Mouse (Mus musculus) thymus, postnatal 25 days (tissue): Measurements from ENCODE around the gene Foxred2.
A peak's percentile ranks its signal among the peaks of the same experiment; 100 is the strongest.

Experiments
- DNase-seq: peaks from one replicate; pipeline ENCODE4 v3.0.0; 2022

Foxred2 gene

GRCm38 (mm10) chr15:77941563-77941962, 15.0 kb downstream of the Foxred2 start:
- no peak for DNase-seq

GRCm38 (mm10) chr15:77938516-77938915, 18.0 kb downstream of the Foxred2 start:
- DNase-seq, result no peak

GRCm38 (mm10) chr15:77935673-77936375, 20.7 kb downstream of the Foxred2 start:
- no peak for DNase-seq

GRCm38 (mm10) chr15:77934968-77935367, 21.6 kb downstream of the Foxred2 start:
- no peak for DNase-seq

DNA sequence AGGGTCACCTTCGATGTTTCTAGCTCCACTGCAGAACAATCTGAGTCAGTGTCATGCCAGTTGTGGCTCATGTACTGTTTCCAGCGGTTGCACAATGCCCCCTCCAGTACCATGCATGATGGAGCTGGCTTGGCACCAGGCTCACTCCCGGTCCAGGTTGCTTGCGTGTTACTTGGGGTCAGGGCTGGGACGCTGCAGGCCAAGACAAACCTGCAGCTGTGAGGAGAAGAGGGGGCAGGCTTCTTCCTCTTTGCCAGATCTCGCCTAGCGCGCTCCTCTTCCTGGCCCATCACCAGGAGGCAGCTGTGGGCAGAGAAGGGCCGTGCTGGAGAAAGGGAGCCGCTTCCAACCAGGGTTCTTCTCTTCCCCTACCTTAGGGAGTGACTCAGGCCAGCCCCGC, 22.2 kb downstream of the Foxred2 start:
- no peak for DNase-seq

DNA sequence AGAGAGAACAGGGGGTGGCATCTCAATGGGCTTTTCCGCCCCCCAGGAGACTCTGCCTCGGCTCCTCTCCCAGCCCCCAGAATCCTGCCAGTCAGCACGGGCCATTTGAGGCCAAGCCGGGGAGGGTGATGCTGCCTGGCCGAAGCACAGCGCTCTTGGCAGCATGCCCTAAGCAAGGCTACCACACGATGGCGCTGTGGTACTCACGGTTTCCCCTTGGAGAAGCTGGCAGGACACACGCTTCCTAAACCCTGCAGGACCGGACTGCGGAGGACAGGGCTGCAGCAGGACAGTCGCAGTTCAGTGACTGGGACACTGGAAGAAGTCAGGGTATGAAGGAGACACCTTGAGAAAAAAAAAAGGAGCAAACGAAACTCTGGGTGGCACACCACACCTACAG, 22.8 kb downstream of the Foxred2 start:
- DNase-seq, result peak; percentile 93

DNA sequence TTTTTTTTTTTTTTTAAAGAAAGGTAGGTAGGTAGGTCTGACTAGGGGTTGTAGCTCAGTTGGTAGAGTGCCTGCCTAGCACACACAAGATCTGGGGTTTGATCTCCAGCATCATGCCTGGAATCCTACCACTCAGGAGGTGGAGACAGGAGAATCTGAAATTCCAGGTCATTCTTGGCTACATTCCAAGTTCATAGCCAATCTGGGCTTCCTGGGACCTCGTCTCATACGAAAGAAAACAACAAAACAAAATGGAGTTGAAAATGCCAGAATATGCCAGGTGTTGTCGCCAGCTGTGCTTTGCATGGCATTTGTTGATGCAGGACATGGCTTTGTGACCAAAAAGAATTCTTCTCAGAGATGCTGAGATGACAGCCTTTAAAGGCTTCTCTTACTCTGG, 23.3 kb downstream of the Foxred2 start:
- no peak for DNase-seq

DNA sequence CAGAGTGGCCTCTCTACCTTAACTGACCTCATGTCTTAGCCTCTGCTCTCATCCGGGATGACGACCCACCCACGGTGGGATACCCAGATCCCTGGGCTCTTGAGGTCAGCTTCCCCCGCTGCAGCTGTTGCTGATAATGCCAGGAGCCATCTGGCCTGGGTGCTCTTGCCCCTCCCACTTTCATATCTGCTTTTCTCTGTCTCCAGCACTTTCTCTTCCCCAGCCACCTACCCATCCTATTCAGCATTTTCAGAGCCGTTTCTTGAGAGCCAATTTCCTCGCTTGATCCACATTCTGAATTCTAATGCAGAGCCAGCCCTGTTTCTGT, 24.9 kb downstream of the Foxred2 start:
- DNase-seq, result no peak

DNA sequence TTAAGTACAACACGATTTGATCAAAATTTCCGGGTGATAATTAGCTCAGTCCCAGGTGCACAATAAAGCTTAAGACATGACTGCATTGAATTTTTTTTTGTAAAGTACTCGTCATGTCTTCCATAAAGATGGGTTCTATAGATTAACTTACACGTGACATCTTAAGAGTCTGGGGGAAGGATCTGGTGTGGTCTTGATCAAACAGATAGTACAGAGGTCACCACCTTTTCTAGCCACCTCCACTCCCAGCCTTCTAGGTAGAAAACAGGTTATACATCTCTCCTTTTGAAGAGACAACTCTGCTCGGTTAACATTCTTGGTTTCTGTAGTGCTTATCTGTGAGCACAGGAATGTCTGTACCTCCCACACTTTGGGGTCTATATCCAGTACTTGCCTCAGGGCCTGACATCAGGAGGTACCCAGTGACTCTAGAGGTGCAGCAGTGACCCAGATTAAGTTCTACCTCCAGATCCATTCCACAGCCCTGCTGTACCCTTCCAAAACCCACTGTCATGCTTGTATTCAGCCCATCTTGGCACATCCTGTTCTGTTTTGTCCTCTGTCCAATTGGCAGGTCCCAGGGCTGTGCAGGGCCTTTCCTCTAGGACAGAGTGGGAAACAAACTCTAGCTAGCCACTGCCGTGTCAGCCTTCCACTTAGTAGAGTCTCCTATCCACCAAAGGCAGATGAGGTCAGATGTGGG, 25.4 kb downstream of the Foxred2 start:
- no peak for DNase-seq

GRCm38 (mm10) chr15:77929804-77930203, 26.7 kb downstream of the Foxred2 start:
- no peak for DNase-seq

GRCm38 (mm10) chr15:77928673-77929331, 27.7 kb downstream of the Foxred2 start, which contains the start of gene Txn2:
Txn2 (minus strand) TSS chr15:77929006.
- peak; percentile 94 for DNase-seq

DNA sequence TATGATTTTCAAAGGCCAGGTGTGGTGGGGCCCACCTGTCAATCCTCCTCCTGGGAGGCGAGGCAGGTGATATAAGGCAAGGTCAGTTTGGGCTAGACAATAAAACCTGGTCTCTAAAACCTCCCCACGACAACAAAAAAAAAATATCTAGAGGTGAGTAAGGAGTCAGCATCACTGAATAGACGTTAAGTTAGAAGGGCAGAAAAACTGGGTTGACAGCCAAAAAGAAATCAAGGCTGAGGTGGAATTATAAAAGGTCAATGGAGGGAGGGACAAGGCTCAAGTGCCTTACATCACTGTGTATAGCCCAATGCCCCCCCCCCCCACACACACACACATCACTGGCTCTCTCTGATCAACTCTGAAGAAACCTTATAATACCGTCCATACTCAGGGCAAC, 28.4 kb downstream of the Foxred2 start:
- DNase-seq, result no peak

GRCm38 (mm10) chr15:77926921-77927320, 29.6 kb downstream of the Foxred2 start:
- no peak for DNase-seq

DNA sequence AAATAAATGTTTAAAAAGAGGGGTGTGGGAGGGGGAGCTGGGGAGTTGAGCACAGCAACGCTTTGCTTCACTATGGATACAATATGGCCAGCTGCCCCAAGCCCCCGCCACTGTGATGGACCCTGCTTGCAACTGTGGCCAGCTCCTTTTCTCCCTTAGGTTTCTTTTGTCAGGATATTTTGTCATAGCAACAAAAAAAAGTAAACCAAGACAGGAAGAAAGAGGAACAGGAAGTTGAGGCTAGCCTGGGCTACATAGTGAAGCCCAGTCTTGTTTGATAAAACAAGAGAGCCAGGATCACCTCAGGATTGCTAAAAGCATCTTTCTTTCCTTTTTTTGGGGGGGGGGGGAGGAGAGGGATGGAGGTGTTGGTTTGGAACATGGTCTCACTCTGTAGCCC, 31.3 kb downstream of the Foxred2 start:
- DNase-seq, result no peak

GRCm38 (mm10) chr15:77923267-77924035, 33.1 kb downstream of the Foxred2 start:
- DNase-seq, result no peak

DNA sequence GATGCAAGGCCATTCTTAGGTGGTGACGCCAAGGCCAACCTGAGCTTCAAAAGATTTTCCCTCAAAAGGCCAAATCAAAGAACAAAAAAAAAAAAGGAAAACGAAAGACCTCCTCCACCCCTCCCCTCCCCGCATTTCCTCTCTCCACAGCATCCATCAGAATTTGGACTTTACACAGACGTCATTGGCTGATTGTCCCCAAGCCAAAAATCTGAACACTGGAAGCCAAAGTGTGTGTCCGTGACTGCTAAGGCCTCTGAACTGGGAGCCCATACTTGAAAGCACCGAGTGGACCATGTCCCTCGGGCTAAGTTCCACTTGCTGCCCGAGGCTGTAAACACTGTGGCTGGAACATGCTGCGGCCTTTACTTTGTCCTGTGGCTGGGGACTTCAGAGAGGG, 33.8 kb downstream of the Foxred2 start:
- DNase-seq, result no peak

GRCm38 (mm10) chr15:77921636-77922035, 34.9 kb downstream of the Foxred2 start:
- no peak for DNase-seq

DNA sequence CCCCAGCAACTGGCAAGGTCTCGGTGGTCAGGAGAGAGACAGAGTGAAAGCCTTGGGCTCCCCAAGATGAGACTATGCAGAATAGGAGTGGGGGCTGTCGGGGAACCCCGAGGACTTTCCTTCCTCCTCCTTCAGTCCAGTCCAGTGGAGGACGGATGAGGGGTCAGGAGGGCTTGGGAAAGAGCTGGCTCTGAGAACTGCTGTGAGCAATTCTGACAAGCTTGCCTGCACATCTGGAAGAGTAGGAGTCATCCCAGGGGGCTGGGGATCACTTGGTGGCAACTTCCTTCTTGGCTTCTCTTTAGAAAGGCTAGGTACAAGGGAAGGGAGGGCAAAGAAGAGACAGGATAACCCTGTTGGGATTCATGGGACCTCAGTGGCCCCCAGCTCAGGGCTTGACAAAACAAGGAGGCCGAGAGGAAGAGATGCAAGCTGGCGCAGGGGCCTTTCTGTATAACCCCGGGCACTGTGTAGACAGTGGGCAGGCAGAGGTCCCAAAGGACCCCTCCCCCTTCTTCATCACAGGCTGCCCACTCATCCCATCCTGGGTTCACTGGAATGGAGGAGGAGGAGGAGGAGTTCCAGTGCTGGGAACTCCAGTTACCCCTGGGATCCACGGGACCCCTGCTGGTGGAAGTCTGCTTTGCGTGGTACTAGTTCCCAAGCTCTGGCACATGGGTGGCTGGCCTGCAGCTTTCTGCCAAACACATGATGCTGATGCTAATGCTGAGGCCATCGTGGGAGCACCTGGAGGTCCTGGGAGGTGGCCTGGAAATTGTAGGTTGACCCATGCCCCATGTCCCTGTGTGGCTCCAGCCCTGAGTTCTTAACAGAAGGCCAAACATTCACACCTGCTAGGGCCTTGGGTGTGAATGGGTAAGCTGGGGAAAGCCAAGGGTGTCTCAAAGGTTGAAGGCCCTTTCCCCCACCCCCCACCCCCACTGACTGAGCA, 35.7 kb downstream of the Foxred2 start:
- no peak for DNase-seq

GRCm38 (mm10) chr15:77919441-77919840, 37.1 kb downstream of the Foxred2 start:
- DNase-seq, result no peak

- DNase-seq, result peak; percentile 89
Observed at GRCm38 (mm10) chr15:77916851-77917544, 39.5 kb downstream of the Foxred2 start.

DNA sequence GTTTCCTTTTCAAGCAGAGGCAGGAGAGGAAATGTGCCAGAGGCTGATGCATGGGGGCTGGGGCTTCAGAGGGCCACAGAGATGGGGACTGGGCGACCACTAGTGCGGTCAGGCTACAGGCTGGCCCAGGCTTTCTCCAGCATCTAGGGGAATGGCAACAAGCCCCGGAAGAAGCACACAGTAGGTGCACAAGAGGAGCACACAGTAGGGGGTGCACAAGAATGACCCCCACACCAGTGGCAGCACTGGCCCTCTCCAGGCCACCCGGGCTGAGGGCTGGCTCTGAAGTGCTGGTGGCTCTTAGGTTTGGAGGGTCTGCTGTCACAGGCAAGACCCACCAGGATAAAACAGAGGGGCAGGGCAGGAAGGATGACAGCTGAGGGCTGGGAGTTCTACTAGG, 41.2 kb downstream of the Foxred2 start:
- DNase-seq, result no peak

GRCm38 (mm10) chr15:77914507-77914906, 42.0 kb downstream of the Foxred2 start:
- DNase-seq, result no peak
